Mouse (Mus musculus): ENCODE measurements around the gene Dnah1. TPM values are rescaled to one million over a fixed set of nuclear protein-coding genes. Genes with fewer than 3 reads are reported as not detected.

Gene Dnah1
- 1 to 10 TPM; 4.6 to 5.8 TPM for total RNA-seq (2021)
- long read RNA-seq, experiment 1, partial matches to known transcripts, result 1 of 2 reads
- long read RNA-seq, experiment 1, other reads (novel, unspliced or antisense), result 1 of 2 reads
- long read RNA-seq, experiment 2, partial matches to known transcripts, result 5 of 7 reads
- long read RNA-seq, experiment 2, other reads (novel, unspliced or antisense), result 2 of 7 reads

DNA sequence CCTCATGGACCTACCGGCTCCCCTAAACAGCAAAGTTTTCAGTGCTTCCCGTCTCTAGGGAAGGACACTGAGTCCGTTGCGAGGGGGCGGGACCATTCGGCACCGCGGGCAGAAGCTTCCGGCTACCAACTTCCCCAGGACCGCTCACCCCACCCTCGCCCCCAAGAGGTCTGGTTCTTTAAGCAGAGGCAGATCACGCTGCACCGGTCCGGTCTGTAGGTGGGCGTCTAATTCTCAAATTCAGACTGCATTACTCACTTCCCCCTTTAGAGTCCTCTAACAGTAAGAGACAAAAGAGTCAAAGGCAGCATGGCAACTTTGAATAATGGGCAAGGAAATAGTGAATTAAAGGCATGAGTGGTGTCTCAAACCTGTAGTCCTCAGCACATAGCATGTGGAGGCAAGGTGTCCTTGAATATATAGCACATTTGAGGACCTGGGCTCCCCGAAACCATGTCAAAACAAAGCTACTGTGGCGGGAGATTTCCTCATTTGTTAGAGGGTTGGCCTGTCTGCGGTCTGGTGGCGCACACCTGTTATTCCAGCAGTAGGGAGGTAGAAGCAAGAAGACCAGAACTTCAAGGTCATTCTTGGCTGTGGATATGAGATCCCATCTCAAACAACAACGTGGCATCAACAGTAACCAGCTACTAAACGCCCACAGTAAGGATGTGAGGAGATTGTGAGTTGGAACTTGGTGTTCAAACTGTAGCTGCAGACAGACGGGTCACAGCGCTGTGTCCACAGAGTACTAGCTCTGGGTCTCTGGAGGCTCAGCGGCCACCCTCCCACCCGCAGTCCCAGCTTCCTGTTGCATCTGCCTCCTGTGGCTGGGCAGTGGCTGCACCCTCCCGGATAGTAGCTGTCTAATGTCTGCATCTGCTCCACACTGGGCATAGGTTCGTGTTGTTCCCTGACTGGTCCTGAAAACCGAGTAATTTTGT, at the start of gene Dnah1:
Gene Dnah1 (minus strand): TSS at position 48 of the 944 bp plus-strand sequence.
- DNase-seq (ENCODE audit: low spot score in 2 of 2), result no peak
- peak; percentile 40 for TF ChIP-seq CTCF (conservative IDR thresholded peaks at IDR 0.05)
- H3K4me3 ChIP-seq, result peak within 1 kb of the TSS; percentile 47

DNA sequence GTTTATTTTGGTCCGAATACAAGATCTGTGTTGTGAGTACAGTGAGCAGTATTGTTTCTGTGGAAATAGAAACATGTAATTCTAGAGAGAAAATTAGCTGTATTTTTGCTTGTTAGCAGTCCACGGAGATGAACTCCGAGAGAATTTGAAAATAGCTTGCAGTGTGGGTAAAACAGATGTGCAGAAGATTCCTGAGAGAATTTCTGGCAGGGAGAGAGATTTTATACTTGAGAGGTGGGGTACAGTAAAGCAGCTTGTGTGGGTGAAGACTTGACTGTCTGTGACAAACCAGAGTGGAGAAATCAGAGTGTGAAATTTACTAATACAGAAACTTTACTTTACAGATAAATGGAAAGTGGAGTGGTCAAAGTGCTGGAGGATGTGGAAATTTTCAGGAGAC, 45.7 kb upstream of the Dnah1 start:
- no peak overlapping the region for H3K4me3 ChIP-seq
- no peak for TF ChIP-seq CTCF (conservative IDR thresholded peaks at IDR 0.05)
- DNase-seq (ENCODE audit: low spot score in 2 of 2), result no peak
- H3K27ac ChIP-seq, result peak overlapping the region; percentile 40; the same call in 1 of the 2 replicates

More for the DNA sequence above, at the start of gene Dnah1:
- H3K27ac ChIP-seq, result no peak within 1 kb of the TSS

DNA sequence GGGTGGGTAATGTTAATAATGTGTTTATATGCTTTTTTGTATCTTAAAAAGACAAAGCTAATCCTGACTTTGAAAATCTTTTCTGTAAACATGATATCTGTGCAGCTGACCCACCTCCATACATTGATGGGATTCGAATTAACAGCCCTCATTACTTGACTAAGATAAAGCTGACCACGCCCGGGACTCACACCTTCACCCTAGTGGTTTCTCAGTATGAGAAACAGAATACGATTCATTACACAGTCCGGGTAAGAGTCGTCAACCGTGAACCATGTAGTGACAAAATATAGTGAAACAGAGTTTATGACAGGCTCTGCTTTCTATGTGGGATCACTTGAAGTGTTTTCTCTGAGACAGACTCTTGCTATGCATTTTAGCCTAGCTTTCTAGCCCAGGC, 44.3 kb upstream of the Dnah1 start:
- Histone ChIP-seq H3K4me3 (no peak overlapping the region), H3K27ac (peak overlapping the region; percentile 40; the same call in 1 of the 2 replicates)
- no peak for TF ChIP-seq CTCF (conservative IDR thresholded peaks at IDR 0.05)
- no peak for DNase-seq (ENCODE audit: low spot score in 2 of 2)

DNA sequence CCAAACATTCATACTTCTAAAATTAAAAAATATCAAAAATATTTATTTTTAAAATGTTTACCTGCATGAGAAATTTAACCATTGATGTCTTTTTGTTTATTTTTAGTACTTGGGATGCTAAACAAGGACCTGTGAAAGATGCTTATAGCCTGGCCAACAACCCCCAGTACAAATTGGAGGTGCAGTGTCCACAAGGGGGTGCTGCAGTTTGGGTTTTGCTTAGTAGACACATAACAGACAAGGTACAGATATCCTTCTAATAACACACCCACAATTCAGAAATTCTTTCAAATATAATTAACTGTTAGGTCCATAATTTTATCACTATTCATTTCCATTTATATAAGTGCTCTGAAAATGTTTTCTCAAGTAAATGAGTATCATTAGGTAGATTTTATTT, 41.7 kb upstream of the Dnah1 start:
- H3K27ac ChIP-seq, result no peak overlapping the region
- TF ChIP-seq CTCF (conservative IDR thresholded peaks at IDR 0.05), result peak; percentile 90
- peak; percentile 53 to 88 for DNase-seq (ENCODE audit: low spot score in 2 of 2)

DNA sequence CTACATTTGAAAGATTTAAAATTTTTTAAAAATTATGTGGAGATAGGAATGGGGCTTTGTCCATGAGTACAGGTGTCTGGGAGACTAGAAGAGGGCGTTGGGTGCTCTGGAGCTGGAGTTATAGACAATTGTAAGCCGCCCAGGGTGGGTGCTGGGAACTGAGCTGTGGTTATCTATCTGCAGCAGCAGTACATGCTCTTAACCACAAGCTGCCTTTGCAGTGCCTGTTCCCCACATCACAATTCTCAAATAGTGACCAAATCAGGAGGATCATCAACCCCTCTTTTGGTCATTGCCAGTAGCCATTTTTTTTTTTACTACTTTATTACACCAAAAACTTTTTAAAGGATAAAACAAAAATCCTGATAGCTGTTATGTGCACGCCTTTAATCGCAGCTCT, 40.9 kb upstream of the Dnah1 start:
- no peak for DNase-seq (ENCODE audit: low spot score in 2 of 2)
- no peak for TF ChIP-seq CTCF (conservative IDR thresholded peaks at IDR 0.05)
- Histone ChIP-seq H3K27ac (no peak overlapping the region), H3K4me3 (no peak overlapping the region)

More for the DNA sequence above, 41.7 kb upstream of the Dnah1 start:
- no peak overlapping the region for H3K4me3 ChIP-seq

DNA sequence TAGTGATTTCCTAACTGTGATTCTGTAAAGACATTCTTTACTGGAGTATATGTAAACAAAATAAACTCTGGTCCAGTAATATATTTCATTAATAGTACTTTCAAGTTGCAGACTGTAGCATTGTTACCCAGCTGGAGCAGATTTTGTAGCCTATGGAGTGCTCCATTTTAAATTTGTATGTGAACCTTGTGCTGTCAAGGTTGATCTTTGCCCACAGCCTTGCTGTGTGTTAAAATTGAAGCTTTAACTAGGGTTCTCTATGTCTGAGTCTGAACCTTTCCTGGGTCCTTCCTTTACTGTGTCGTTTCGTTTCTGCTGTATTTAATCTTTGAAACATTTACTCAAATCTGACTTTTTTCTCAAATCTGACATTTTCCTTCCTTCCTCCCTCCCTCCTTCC, 38.5 kb upstream of the Dnah1 start:
- TF ChIP-seq CTCF (conservative IDR thresholded peaks at IDR 0.05), result no peak
- DNase-seq (ENCODE audit: low spot score in 2 of 2), result no peak
- Histone ChIP-seq H3K27ac (no peak overlapping the region), H3K4me3 (no peak overlapping the region)

DNA sequence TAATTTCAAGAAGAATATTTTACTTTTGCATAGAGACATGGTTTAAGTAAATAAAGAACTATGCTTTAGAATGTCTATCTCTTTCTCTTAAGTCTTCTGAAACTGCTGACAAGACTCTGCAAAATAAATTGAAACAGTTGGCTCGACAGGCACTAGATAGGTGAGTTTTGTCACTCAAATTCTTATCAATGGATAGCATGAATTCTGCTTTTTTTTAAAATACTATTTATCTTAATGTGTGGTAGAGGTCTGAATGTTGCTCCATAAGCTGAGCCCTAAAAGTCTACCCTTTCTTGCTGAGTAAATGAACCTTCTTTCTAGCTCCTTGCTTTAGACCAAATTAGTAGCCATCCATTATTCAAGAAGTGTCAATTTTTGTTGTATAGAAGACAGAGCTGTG, 21.7 kb upstream of the Dnah1 start:
- TF ChIP-seq CTCF (conservative IDR thresholded peaks at IDR 0.05), result no peak
- no peak for DNase-seq (ENCODE audit: low spot score in 2 of 2)
- H3K27ac ChIP-seq, result no peak overlapping the region
- no peak overlapping the region for H3K4me3 ChIP-seq

DNA sequence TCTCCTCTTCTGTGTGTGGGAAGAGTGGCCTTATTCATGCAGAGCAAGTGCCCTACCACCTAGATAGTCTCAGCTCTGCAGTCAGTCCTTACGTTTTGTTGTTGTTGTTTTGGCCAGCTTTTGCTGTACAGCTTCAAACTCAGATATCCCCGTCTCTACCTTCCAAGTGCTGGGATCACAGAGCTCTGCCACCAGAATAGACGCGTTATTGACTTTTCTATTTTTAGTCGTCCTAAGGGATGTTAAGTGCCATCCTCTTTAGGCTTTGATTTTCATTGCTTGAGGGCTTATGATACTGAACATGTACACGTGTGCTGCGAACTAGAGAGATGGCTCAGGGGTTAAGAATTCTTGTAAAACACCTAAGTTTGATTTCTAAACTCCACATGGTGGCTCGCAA, 19.5 kb upstream of the Dnah1 start:
- no peak overlapping the region for H3K4me3 ChIP-seq
- no peak for TF ChIP-seq CTCF (conservative IDR thresholded peaks at IDR 0.05)
- DNase-seq (ENCODE audit: low spot score in 2 of 2), result no peak
- H3K27ac ChIP-seq, result no peak overlapping the region

DNA sequence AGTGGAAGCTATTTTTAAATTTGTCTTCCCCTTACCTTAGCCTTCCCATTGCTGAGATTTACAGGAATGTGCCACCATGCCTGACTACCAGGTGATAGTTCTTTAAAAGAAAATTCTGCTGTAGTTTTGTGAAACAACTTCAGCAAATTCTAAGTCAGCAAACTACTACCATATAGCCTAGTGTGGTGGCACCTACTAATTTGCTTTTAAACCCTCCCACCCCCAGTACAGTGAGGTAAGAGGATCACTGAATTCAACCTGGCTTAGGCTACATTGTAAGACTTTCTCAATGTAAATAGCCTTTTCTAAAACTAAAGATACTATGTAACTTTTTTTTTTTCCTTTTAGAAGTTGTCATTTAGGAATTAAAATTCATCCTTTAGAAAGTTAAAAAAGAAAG, 14.3 kb upstream of the Dnah1 start:
- Histone ChIP-seq H3K4me3 (peak overlapping the region; percentile 87), H3K27ac (no peak overlapping the region)
- DNase-seq (ENCODE audit: low spot score in 2 of 2), result no peak
- TF ChIP-seq CTCF (conservative IDR thresholded peaks at IDR 0.05), result no peak

DNA sequence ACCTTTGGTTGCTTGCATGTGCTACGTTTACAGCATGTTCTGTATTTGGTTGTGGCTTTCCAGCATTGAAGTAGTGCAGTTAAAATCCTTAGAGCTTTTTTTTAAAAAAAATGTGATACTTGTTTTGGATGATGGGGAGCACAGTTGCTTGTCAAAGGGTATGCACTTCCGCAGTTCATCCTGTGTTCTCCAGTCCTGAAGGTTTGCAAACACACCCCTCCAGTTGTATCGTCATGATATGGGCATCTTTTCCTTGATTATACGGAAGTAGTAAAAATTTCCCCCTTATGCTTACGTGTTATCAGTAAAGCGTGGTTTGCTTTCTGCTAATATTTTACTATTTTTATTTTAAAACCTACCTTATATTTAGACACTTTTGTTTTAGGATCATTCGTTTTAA, 13.7 kb upstream of the Dnah1 start:
- Histone ChIP-seq H3K4me3 (peak overlapping the region; percentile 87), H3K27ac (peak overlapping the region; percentile 92)
- DNase-seq (ENCODE audit: low spot score in 2 of 2), result no peak
- TF ChIP-seq CTCF (conservative IDR thresholded peaks at IDR 0.05), result no peak

DNA sequence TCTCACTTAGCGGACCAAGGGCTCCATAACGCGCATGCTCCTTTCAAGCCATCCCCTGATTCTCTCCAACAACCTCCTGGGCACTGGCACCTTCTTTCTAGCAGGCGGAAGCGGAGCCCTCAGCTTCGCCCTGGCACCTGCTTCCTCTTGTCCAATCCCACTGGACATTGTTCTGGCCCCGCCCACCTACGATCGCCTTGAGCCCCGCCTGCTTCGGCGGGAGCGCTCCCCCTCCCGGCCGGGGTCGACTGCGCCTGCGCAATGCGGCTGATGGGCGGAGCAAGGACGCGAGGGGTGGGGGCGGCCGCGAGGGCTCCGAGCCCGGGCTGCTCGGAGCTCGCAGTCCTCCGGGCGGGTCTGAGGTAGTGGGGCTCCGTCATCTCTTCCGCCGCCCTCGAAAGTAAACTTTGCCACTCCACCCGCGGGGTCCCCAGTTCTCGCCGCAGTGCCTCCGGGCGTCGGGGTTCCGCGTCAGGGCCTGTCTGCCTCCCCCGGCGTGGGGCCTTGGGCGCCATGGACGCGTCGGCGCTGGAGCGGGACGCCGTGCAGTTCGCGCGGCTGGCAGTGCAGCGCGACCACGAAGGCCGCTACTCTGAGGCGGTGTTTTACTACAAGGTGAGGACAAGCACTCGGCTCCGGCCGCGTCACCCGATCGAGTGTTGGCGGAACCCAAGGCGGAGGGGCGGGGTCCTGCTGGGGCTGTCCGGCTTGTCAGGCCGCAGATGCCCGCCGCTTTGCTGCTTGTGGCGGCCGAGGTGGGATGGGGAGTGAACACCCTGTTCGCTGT, 12.9 kb upstream of the Dnah1 start, which contains the start of gene Capn7:
Gene Capn7 (plus strand): TSS at position 270 of the 787 bp plus-strand sequence.
- Histone ChIP-seq H3K27ac (peak within 1 kb of the TSS; percentile 92), H3K4me3 (peak within 1 kb of the TSS; percentile 87)
- TF ChIP-seq CTCF (conservative IDR thresholded peaks at IDR 0.05), result peak; percentile 27
- peak; percentile 98 to 99 for DNase-seq (ENCODE audit: low spot score in 2 of 2)

DNA sequence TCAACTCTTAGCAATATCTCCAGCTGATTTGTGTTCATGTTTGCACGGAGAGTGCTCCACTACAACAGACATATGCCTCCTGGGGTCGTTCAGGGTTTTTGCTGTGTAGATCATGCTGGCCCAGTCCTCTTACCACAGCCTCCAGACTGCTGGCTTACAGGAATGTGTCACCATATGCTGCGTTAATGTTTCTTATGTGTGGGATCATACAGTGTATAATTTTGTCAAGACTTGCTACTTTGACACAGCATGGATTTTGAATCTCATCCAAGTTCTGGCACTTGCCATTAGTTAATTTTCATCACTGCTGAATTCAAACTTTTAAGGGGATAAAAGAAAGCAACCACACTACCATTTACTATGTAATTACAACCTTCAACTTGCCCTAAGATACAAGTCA, 12.1 kb upstream of the Dnah1 start:
- peak in 1 of 2 experiments; percentile 11 for DNase-seq (ENCODE audit: low spot score in 2 of 2)
- H3K27ac ChIP-seq, result peak overlapping the region; percentile 92
- no peak for TF ChIP-seq CTCF (conservative IDR thresholded peaks at IDR 0.05)
- peak overlapping the region; percentile 87 for H3K4me3 ChIP-seq

DNA sequence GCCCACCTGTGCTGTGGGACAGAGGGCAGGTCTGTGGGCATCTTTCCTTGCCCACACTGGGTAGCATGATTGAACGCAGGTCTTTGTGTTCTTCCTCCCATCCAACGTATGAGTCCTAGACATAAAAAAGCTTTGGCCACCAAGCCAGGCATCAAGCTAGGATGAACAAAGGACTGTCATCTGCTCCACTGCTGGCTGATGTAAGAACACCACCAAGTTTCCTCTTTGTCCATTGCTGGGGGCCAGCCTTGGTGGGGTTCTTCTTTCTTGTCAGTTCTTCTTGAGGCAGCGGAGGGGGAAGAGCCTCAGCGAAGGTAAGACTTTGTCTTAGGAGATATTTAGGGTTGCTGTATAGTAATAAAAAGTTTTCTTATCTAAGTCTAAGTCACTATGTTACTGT, 7.3 kb upstream of the Dnah1 start:
- no peak for DNase-seq (ENCODE audit: low spot score in 2 of 2)
- no peak overlapping the region for H3K27ac ChIP-seq
- no peak overlapping the region for H3K4me3 ChIP-seq
- TF ChIP-seq CTCF (conservative IDR thresholded peaks at IDR 0.05), result no peak
